Mouse (Mus musculus) urinary bladder, adult 18-20 months (tissue): ENCODE results near the gene Nfatc2.
A peak's percentile ranks its signal among the peaks of the same experiment; 100 is the strongest.

Experiments
- DNase-seq, 2 experiments: peaks; one replicate each; pipeline ENCODE4 v3.0.0; 2022; ENCODE audit warnings: low spot score in 2 of 2, mixed read lengths in 2 of 2

The Nfatc2 gene

GRCm38 (mm10) chr2:168579109-168579508 is 22.3 kb downstream of the Nfatc2 start:
- DNase-seq = no peak

DNA sequence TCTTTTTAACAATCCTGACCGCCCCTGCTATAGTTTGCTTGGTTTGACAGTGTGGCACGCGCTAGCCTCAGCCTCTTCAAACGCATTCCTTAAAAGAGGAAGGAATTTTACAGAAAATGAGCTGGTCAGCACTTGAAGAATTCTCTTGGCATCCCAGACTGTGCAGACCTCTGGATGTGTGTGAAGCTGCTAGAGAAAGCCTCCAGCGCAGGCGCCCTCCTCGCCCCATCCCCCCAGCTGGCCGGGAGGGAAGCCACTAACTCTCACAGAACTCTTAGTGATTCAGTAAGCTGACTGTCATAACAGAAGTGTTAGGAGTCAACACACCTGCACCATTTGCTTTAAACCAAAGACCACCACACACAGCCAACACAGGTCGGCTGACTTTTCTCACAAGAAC is 23.3 kb downstream of the Nfatc2 start:
- no peak for DNase-seq

GRCm38 (mm10) chr2:168577381-168577780 is 24.1 kb downstream of the Nfatc2 start:
- no peak for DNase-seq

DNA sequence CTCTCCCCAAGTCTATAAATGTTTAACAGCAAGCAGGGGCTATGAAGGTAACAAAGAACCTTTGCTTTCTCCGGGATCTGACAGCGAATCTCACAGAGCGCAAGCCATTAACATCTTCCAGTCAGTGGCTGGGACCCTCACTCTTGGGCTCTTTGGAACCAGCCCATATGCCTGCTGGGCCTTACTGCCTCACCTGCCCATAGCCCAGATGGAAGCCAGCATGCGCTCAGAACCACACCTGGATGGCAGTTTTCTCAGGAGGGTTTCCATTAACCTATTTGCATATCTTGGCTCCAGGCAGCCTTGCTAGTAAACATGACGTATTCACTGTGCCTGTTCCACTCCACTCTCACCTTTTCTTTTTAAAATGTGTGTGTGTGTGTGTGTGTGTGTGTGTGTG is 25.6 kb downstream of the Nfatc2 start:
- DNase-seq = no peak

GRCm38 (mm10) chr2:168574934-168575333 is 26.5 kb downstream of the Nfatc2 start:
- no peak for DNase-seq

DNA sequence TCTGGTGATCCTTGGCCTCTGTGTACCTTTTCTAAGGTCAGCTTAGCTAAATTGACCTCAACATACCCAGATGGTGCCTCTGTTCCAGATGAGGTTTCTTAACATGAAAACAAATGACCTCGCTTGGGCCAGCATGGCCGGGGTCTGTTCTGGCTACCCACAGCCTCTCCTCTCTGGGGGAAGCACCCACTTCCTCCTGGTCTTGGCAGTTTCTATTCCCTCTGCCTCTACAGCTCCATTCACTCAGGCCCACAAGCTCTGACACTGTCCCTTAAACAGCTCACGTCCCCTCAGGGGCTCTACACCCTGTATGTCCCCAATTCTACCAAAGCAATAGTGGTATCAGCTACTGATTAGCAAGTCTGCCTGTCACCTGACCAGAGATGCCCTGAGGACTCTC is 27.6 kb downstream of the Nfatc2 start:
- no peak for DNase-seq

DNA sequence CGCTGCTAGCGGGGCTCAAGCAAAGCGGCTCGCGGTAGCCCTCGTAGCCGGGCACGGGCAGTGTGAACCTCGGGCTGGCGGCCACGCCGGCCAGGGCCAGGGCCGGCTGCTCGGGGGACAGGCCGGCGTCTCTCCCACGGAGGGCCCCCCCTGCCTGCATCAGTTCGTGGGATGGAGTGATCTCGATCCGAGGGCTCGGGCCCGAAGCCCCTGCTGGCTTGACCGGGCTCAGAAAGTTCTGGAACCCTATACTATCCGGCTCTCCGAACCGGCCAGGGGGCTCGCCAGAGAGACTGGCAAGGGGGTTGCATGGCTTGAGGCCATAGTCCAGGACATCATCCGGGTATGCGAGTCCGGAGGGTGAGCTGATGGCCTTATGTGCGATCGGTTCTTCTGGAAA is 30.2 kb downstream of the Nfatc2 start:
- no peak for DNase-seq

DNA sequence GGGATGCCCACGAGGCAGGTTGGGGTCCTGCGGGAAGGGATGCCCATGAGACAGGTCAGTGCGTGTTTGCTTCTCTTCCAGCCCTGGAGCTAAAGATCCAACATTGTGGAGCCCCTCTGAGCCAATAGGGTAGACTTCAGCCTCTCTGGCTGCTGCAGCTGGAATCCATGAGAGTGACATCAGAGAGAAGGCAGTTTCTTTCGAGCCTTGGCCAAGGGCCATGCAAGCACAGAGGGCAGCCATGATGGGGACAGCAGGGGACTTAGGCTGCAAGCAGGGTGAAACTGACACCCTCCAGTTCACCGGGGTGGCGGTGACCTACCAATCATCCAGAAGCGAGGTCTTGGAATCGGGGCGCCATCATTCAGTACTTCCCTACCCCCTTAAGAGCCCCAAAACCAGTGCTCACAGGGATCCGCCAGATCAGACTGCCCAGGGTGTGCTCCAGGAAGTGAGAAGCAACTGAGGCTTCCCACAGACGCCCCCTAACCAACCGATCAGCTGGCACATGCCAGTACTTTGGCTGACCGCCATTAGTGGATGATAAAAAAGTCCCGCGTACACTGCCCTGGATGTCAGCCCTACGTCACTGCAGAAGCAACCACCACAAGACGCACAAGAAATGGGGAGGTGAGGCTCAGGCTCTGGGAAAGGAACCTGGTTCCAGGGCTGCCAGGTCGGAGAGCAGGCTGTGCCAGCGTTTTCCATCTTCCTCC is 35.8 kb downstream of the Nfatc2 start:
- DNase-seq = no peak

- DNase-seq = no peak
Measured at GRCm38 (mm10) chr2:168563184-168563583, 38.3 kb downstream of the Nfatc2 start.

- no peak for DNase-seq
Measured at GRCm38 (mm10) chr2:168557035-168557434, 44.4 kb downstream of the Nfatc2 start.

DNA sequence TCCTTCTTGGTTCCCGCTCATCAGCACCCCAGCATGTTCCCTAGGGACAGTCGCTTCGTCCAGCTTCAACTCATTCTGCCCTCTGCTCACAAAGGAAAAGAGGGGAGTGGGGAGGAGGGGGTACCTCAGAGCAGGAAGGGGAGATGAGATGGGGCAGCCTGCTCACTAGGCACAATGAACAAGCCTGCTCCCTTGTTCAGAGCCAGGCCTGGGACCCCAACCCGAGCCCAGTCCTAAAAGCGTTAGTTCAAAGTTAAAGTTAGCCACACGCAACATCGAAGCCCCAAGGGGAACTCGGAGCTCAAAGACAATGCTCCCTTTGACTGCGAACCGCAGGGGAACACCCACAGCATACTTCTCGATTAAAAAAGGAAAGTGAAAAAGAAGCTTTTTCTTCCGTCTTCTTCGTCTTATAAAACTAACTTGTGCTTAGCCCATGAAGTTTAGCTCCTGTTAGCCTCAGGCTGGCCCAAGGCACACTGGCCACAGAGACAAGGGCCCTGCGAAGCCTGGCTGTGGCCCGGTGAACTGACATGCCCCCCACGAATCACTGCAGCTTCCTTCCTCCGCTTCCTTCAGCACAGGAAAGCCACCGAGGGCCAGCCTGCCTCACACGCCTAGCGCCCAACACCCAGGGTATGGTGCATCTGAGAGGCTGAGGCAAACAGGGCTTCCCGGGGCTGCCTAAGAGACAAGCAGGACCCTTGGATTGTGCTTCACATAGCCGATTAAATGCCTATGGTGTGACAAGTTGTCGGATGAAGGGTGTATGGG is 45.4 kb downstream of the Nfatc2 start:
- no peak for DNase-seq

DNA sequence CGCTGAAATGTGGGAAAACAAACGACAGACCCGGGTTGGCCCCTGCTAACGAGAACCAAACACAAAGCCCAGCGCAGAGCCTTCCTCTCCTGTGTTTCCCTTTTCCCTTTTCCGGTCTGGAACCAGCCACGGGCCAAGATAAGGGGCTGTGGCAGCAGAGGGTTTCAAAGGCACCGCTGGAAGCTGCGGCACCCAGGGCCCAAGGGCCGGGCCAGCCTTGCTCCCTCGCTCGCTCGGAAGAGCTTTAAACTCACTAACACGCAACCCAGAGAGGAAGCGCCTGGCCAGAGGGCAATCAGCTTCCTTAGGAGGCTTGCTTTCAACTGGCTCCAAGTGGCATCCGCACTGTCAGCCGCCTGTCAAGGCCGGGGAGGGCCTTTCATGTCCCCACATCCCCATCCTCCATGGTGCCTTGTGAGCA is 47.9 kb downstream of the Nfatc2 start:
- no peak for DNase-seq

DNA sequence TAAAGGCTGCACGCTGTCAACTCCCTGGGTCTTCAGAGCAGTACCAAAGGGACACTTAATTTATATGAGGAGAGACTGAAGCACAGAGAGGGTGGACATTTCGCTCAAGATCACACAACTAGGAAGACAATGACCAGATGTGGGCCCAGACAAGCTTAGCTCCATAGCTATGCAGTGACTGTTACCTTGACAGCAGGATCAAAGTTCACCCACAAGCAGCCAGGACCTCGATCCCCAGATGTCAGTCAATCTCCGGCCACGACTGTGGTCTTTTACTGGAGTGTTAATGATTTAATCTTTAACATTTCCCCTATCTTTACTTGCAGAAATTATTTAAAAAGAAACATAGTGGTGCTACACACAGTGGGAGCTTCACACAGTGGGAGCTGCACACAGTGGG is 49.1 kb downstream of the Nfatc2 start:
- no peak for DNase-seq

DNA sequence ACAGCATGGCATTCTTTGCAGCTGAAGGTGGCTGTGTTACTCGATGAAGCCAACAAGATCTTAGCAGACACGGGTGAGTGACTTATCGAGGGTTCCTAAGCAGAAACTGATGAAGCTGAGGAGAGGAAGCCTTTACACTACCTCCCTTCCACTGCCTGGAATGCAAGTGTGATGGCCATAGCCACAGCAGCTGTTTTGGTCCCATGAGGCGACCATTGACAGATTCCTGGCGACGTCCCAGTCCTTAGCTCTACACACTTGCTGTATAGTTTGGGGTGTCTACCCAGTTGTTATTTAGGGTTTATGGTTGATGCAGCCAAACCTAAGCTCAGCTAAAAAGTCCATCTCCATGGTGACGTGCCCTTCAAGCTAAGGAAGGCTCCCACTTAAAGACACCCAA is 50.2 kb downstream of the Nfatc2 start:
- DNase-seq = no peak

DNA sequence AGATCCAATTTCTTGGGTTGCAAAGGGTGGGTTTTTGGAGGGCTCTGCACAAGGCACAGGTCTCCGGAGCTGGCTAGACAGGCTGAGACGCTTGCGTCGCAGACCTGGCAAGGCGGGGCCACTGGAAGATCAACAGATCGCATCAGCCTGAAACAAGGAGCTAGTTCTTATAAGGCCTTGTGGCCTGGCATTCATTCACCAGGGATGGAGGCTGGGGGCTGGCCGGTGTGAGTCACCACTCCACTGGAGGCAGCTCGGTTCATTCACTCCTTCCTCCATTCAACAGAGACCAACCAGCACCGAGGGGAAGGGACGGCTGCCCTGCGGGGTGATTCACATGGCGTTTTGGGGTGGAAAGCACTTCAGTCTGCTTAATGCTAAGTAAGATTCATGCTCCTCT is 52.1 kb downstream of the Nfatc2 start:
- DNase-seq = peak; percentile 31 to 39

DNA sequence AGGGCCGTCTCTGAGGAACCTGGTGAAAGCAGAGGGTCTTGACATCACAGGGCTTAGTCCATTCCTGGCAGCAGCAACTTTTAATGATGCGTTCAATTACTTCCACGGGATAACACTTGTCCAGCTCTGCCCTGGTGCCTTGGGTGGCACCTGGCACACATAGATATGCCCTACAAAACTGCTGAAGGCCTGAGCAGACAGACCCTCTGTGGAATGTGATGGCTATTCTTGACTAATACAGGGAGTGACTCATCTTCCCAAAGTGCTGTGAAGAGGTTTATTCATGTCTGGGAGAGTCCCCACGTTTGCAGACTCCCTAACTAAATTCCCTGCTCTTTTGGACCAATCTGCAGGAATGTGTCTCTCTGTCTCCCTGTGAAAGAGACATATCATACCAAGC is 53.4 kb downstream of the Nfatc2 start:
- DNase-seq = no peak

DNA sequence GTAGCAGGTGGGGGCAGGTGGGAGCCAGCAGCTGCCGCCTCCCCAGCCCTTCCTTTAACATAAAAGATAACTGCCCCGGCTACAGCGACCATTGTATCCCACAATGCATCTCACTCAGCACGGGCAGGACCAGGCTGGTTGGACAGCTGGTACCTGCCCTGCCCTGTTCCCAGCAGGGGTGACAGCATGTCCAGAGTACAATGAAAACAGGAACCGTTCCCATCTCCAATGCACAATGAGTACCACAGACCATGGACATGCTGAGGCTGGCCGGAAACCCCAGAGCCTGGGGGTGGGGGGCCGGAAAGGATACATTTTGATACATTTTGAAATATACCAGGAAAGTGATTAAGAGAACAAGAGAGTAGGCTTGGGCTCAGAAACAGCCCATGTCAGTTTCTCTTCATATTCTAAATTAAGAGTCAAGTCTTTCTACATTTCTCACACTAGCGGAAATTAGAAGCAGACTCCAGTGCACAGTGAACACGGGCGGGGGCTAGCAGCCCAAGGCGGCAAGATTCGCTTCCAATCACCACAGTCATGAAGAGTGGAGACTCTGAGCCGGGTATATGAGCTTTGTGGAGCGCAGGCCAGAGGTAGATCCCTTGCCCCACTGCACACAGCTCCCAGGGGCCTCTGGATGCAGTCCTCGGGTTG is 55.4 kb downstream of the Nfatc2 start:
- DNase-seq = peak; percentile 37 to 48

DNA sequence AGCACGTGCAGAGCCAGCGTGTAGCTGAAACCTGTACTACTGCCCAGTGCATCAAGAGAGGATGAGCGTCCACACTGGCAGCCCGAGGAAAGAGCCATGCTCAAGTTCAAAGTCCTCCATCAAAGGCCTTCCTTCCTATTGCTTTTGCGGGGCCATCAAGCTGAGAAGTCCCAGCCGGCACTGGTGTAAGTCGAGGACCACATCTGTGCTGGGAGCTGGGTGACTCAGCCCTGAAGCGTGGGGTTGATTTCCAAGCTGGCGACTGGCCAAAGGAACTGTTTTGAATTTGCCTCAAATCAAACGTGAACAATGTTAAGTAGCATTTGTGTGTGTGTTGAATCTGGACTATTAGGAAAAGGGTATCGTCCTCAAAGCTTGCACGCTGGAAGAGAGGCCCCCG is 57.4 kb downstream of the Nfatc2 start:
- peak; percentile 37 to 69 for DNase-seq

- no peak for DNase-seq
Measured at GRCm38 (mm10) chr2:168543026-168543425, 58.4 kb downstream of the Nfatc2 start.

DNA sequence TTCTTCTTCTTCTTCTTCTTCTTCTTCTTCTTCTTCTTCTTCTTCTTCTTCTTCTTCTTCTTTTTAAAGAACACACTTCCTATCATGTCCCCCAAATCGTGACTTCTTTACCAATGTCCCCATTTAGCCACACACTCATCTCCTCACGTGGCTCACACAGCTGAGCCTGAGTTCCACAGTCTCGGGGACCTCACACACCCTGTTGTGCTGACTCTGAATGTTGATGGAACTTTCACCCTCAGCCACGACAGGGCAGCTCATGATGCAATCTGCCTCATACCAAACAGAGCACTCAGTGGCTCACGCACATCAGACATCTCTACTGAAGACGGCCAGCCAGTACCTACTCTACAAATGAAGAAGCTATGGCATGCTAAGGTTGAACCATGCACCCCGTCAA is 60.2 kb downstream of the Nfatc2 start:
- no peak for DNase-seq

GRCm38 (mm10) chr2:168539594-168540222 is 61.7 kb downstream of the Nfatc2 start:
- DNase-seq = no peak

GRCm38 (mm10) chr2:168539026-168539425 is 62.4 kb downstream of the Nfatc2 start:
- no peak for DNase-seq
